Mouse (Mus musculus) neural tube, embryonic 12.5 days (tissue): ENCODE results near the gene Gpatch2. TPM values are rescaled to one million over a fixed set of nuclear protein-coding genes. Genes with fewer than 3 reads are reported as not detected.

Experiments
- ATAC-seq: fragments of 200-750 bp; cut with Nextera tagmentation; 2 replicates; pipeline ENCODE4 v1.8.0; 2017; ENCODE audit warnings: low read depth, mild to moderate bottlenecking, moderate TSS enrichment, moderate library complexity; ENCODE audit not compliant: low FRiP score
- H3K27ac ChIP-seq: fragments of 300-500 bp; sonication (generic); 2 replicates; pipeline ENCODE4 v1.5.1; 2016
- H3K27me3 ChIP-seq: fragments of 300-500 bp; sonication (generic); replicated peaks from 2 replicates; pipeline ENCODE4 v1.6.1; 2016; ENCODE audit warnings: mild to moderate bottlenecking
- H3K36me3 ChIP-seq: fragments of 300-500 bp; sonication (generic); 2 replicates; pipeline ENCODE4 v1.6.1; 2016; ENCODE audit warnings: mild to moderate bottlenecking
- H3K4me1 ChIP-seq: fragments of 300-500 bp; sonication (generic); 2 replicates; pipeline ENCODE4 v1.6.1; 2016
- H3K4me2 ChIP-seq: fragments of 300-500 bp; sonication (generic); replicated peaks from 2 replicates; pipeline ENCODE4 v1.6.1; 2016; ENCODE audit warnings: mild to moderate bottlenecking
- H3K4me3 ChIP-seq: fragments of 300-500 bp; sonication (generic); 2 replicates; pipeline ENCODE4 v1.5.1; 2016
- H3K9ac ChIP-seq: fragments of 300-500 bp; sonication (generic); 2 replicates; pipeline ENCODE4 v1.6.1; 2016; ENCODE audit warnings: mild to moderate bottlenecking
- H3K9me3 ChIP-seq: fragments of 300-500 bp; sonication (generic); 2 replicates; pipeline ENCODE4 v1.6.1; 2016; ENCODE audit warnings: mild to moderate bottlenecking
- WGBS: fragments of 180-500 bp; shearing (Covaris S2); methylation state at CpG from one replicate; pipeline ENCODE4 v1.1.7; 2016; 5-methylcytosine and 5-hydroxymethylcytosine counted together
- polyA plus RNA-seq: library from polyadenylated mRNA; unstranded; fragments of >200 nt; fragmentation: Nextera tagmentation; extraction: Ambion mirVana; gene quantifications from 2 replicates; pipeline ENCODE4 v1.2.1, GENCODE M21; 2016

The Gpatch2 gene
- polyA plus RNA-seq, result 25.8 and 26.4 TPM in 2 replicates

GRCm38 (mm10) chr1:187215181-187216116, at the start of gene Gpatch2, which contains the start of gene Spata17:
Gene Gpatch2 (plus strand): TSS chr1:187215508.
Gene Spata17 (minus strand): TSS chr1:187215465.
- no peaks in the 10 kb centered on the region for H3K9me3 ChIP-seq
- H3K4me2 ChIP-seq, result peak within 1 kb of the TSS; percentile 74
- H3K27ac ChIP-seq, result peak within 1 kb of the TSS; percentile 37; the same call in 1 of the 2 replicates
- no peaks in the 10 kb centered on the region for H3K27me3 ChIP-seq
- H3K4me3 ChIP-seq, result peak within 1 kb of the TSS; percentile 90
- no peaks in the 10 kb centered on the region for H3K36me3 ChIP-seq
- 1% methylated on average over 58 of the region's 58 CpGs for whole genome bisulfite sequencing
- peaks cover 5% of the 10 kb centered on the region; the same call in 1 of the 2 replicates for H3K4me1 ChIP-seq
- peak; percentile 94 for ATAC-seq
- peak within 1 kb of the TSS; percentile 85 for H3K9ac ChIP-seq

DNA sequence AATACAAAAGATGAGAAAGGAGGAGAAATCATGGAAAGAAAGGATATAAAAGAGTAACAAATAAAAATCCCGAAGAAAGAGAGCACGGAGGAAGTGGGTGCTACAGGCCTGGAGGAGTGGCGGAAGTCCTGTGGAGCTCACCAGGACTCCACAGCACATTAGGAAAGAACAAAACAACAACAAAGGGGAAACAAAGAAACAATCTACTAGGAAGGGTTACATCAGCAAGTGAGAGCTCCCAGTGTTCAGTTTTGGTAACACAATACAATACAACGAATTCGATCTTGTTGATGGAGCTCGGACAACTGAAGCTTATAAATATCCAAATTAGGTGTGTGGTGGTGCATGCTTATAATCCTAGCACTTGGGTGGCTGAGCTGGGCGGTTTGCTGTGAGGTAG, 45.7 kb upstream of the Gpatch2 start:
- Histone ChIP-seq H3K4me3 (no peak overlapping the region), H3K27ac (no peak overlapping the region), H3K4me1 (no peaks in the 10 kb centered on the region), H3K27me3 (no peaks in the 10 kb centered on the region), H3K4me2 (no peak overlapping the region), H3K9ac (no peak overlapping the region), H3K36me3 (no peaks in the 10 kb centered on the region), H3K9me3 (no peaks in the 10 kb centered on the region)
- 71% methylated on average over 7 of the region's 7 CpGs for WGBS
- no peak for ATAC-seq

GRCm38 (mm10) chr1:187170361-187170760, 44.9 kb upstream of the Gpatch2 start:
- ATAC-seq, result no peak
- Histone ChIP-seq H3K4me2 (no peak overlapping the region), H3K9me3 (no peaks in the 10 kb centered on the region), H3K27me3 (no peaks in the 10 kb centered on the region), H3K4me3 (no peak overlapping the region), H3K27ac (no peak overlapping the region), H3K36me3 (no peaks in the 10 kb centered on the region), H3K9ac (no peak overlapping the region), H3K4me1 (no peaks in the 10 kb centered on the region)
- WGBS, result 84% methylated on average over 3 of the region's 3 CpGs

DNA sequence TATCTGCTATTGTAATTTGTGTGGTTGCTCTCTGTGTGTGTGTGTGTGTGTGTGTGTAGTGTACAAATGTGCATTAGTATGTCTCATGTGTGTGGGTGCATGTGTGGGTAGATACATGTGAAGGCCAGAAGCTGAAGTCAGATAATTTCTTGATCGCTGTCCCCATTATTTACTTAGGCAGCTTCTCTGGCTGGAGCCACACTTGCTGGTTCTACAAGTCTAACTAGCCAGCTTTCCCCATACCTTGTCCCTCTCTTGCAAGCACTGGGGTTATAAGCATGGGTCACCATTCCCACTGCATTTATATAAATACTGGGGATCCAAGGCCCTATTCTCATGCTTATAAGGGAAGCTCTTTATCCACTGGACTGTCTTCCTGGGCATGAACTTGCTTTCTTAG, 39.3 kb upstream of the Gpatch2 start:
- Histone ChIP-seq H3K27ac (no peak overlapping the region), H3K9me3 (no peaks in the 10 kb centered on the region), H3K9ac (no peak overlapping the region), H3K4me3 (no peak overlapping the region), H3K4me2 (no peak overlapping the region), H3K4me1 (no peaks in the 10 kb centered on the region), H3K36me3 (no peaks in the 10 kb centered on the region), H3K27me3 (no peaks in the 10 kb centered on the region)
- no peak for ATAC-seq
- WGBS, result 100% methylated on average over 1 of the region's 1 CpGs

DNA sequence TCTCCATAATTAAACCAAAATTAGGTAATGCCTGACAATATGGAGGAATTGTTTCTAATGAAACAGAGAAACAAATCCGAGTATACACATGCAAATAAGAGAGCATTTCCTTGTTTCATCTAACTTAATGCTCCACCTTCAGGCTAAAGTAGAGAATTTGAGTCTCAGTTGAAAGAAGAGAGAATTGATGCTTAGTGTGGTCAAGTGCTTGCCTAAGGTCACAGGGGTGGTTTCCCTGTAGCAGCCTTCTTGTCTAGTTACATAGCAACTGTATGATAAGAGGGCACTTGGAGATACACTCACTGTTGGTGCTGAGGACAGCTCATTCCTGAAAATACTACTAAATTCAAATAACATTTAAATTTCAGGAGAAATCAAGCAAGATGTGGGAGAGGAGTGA, 36.8 kb upstream of the Gpatch2 start:
- ATAC-seq, result no peak
- Histone ChIP-seq H3K4me3 (no peak overlapping the region), H3K36me3 (no peaks in the 10 kb centered on the region), H3K4me2 (no peak overlapping the region), H3K4me1 (no peaks in the 10 kb centered on the region), H3K9me3 (no peaks in the 10 kb centered on the region), H3K27me3 (no peaks in the 10 kb centered on the region), H3K9ac (no peak overlapping the region), H3K27ac (no peak overlapping the region)
- 82% methylated on average over 1 of the region's 1 CpGs for whole genome bisulfite sequencing

GRCm38 (mm10) chr1:187205506-187205905, 9.8 kb upstream of the Gpatch2 start:
- Histone ChIP-seq H3K4me2 (no peak overlapping the region), H3K9ac (no peak overlapping the region), H3K36me3 (no peaks in the 10 kb centered on the region), H3K27me3 (no peaks in the 10 kb centered on the region), H3K9me3 (no peaks in the 10 kb centered on the region), H3K4me1 (no peaks in the 10 kb centered on the region), H3K27ac (no peak overlapping the region), H3K4me3 (no peak overlapping the region)
- no peak for ATAC-seq
- WGBS, result 88% methylated on average over 6 of the region's 6 CpGs

- 61% methylated on average over 4 of the region's 4 CpGs for WGBS
Measured at GRCm38 (mm10) chr1:187209496-187209895, 5.8 kb upstream of the Gpatch2 start.

DNA sequence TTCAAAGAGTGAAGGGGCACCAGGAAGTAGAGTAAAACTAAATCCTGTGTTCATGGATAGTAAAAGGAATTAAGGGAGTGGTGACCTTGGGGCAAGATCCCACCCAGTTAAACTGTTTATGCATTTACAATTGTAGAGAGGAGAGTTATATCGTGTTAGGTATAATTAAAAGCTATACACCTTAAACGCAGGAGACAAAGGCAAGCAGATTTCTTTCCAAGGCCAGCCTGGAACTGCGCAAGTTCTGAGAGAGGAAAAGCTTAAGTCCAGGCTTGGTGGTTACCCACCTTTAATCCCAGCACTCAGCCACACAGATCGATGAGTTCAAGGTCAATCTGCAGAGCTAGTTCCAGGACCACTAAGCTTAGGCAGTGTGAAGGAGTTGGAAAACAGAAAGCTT, 4.6 kb upstream of the Gpatch2 start:
- H3K9me3 ChIP-seq, result no peaks in the 10 kb centered on the region
- no peak overlapping the region for H3K4me2 ChIP-seq
- no peak overlapping the region for H3K4me3 ChIP-seq
- WGBS, result 85% methylated on average over 4 of the region's 4 CpGs
- no peaks in the 10 kb centered on the region for H3K36me3 ChIP-seq
- 0 out of 2 replicates have a peak, but pooled peaks cover under 1% of the 10 kb centered on the region for H3K4me1 ChIP-seq
- H3K27ac ChIP-seq, result no peak overlapping the region
- ATAC-seq, result no peak
- no peaks in the 10 kb centered on the region for H3K27me3 ChIP-seq
- H3K9ac ChIP-seq, result no peak overlapping the region

More at GRCm38 (mm10) chr1:187209496-187209895, 5.8 kb upstream of the Gpatch2 start:
- no peaks in the 10 kb centered on the region for H3K36me3 ChIP-seq
- H3K4me1 ChIP-seq, result no peaks in the 10 kb centered on the region
- no peak overlapping the region for H3K4me2 ChIP-seq
- no peak overlapping the region for H3K4me3 ChIP-seq
- H3K27me3 ChIP-seq, result no peaks in the 10 kb centered on the region
- no peak overlapping the region for H3K9ac ChIP-seq
- H3K27ac ChIP-seq, result no peak overlapping the region
- no peaks in the 10 kb centered on the region for H3K9me3 ChIP-seq
- no peak for ATAC-seq

GRCm38 (mm10) chr1:187216620-187217410, 1.5 kb downstream of the Gpatch2 start:
- H3K27me3 ChIP-seq, result no peaks in the 10 kb centered on the region
- H3K4me2 ChIP-seq, result no peak overlapping the region
- no peak overlapping the region for H3K9ac ChIP-seq
- no peaks in the 10 kb centered on the region for H3K36me3 ChIP-seq
- H3K9me3 ChIP-seq, result no peaks in the 10 kb centered on the region
- 91% methylated on average over 9 of the region's 9 CpGs for WGBS
- no peak overlapping the region for H3K27ac ChIP-seq
- ATAC-seq, result no peak
- H3K4me1 ChIP-seq, result peaks cover 5% of the 10 kb centered on the region; the same call in 1 of the 2 replicates
- no peak overlapping the region for H3K4me3 ChIP-seq

GRCm38 (mm10) chr1:187220756-187221155, 5.4 kb downstream of the Gpatch2 start:
- Histone ChIP-seq H3K4me2 (no peak overlapping the region), H3K27ac (no peak overlapping the region), H3K9ac (no peak overlapping the region), H3K4me1 (peaks cover 5% of the 10 kb centered on the region; the same call in 1 of the 2 replicates), H3K27me3 (no peaks in the 10 kb centered on the region), H3K9me3 (no peaks in the 10 kb centered on the region), H3K4me3 (no peak overlapping the region), H3K36me3 (peaks cover 3% of the 10 kb centered on the region; the same call in 1 of the 2 replicates)
- ATAC-seq, result no peak
- 82% methylated on average over 6 of the region's 6 CpGs for WGBS

DNA sequence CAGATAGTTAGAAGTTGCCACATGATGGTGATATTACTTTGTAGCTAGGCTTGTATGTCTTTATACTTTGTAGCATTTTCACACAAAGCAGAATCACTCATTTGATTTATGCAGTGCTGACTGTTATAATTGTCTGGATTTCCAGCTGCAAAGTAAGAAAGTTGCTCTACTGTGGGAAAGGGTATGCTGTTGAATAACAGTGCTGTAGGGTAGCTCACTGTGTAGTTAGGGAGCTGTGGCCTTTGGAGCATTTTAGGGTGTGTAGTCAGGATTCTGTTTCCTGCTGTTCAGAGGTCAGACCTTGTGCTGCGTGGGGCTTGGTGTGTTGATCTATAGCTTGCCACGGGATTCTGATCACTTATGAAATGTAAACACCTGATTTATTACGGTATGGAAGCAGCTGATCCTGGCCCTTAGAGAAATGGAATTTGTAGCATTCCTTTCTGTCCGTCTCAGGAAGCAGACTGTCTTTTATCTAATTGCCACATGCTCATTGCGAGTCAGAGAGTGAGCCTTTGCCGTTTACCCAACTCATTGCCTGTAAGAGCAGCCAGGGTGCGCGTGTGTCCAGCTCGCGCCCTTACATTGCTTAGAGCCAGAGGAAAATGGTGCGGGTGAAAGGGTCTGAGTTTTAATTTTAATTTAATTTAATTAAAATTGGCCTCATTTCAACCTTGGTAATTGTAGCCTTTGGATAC, 11.2 kb downstream of the Gpatch2 start:
- no peak overlapping the region for H3K4me3 ChIP-seq
- H3K4me1 ChIP-seq, result peaks cover 6% of the 10 kb centered on the region; the same call in 1 of the 2 replicates
- no peak for ATAC-seq
- H3K27me3 ChIP-seq, result no peaks in the 10 kb centered on the region
- no peak overlapping the region for H3K4me2 ChIP-seq
- H3K9me3 ChIP-seq, result no peaks in the 10 kb centered on the region
- 82% methylated on average over 11 of the region's 11 CpGs for WGBS
- no peak overlapping the region for H3K9ac ChIP-seq
- H3K27ac ChIP-seq, result no peak overlapping the region
- H3K36me3 ChIP-seq, result peaks cover 17% of the 10 kb centered on the region; the same call in 1 of the 2 replicates
